Mouse (Mus musculus): ENCODE data around the gene Itgad. TPM values are rescaled to one million over a fixed set of nuclear protein-coding genes. Genes with fewer than 3 reads are reported as not detected.

Itgad gene
- polyA plus RNA-seq, 1 experiment from 2014 or later: not detected

DNA sequence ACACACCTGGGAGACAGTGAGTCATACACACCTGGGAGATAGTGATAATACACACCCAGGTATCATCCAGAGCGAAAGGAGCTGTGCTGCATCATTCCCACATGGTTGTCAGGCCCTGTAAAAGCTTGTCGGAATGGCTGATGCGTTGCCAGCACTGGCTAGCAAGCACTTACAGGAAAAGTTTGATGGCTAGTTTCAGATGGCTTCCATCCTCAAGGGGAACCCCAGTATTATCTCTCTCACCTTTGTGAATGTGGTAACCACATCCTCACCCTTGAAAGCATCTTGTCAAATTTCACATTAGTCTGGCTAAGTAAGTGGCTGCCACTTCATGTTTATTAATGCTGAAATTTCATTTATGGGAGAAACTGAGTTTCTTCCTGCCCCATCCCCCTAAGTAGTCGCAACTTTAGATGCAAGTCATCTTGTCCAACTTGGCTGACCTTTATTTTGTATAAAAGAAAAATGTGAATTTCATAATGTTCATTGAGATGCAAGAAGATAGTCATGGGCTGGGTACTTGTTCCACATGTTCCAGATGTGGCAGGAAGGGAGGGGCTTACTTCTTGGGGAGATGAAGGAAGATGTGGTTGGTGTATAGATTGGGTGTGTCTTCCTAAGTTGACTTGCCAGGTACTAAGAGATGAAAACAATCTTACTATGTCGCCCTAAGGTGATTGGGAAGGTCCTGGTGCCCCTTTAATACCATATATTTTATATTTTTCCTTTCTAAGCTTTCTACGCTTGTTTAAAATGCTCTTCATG lies 34.3 kb upstream of the Itgad start:
- DNase-seq (ENCODE audit: low spot score): no peak
- H3K27me3 ChIP-seq (ENCODE audit: control insufficient read depth, insufficient read depth, low read length): no peaks in the 10 kb centered on the region
- H3K36me3 ChIP-seq (ENCODE audit: control insufficient read depth, insufficient read depth, low read length): no peaks in the 10 kb centered on the region
- no peak overlapping the region for H3K9ac ChIP-seq (ENCODE audit: low read length)
- no peak for ATAC-seq (ENCODE audit: insufficient read depth, low FRiP score, low TSS enrichment)
- 86% methylated on average over 6 of the region's 6 CpGs for WGBS
- H3K9me3 ChIP-seq (ENCODE audit: control insufficient read depth, low read length): no peaks in the 10 kb centered on the region
- no peak overlapping the region for H3K4me3 ChIP-seq (ENCODE audit: low read depth, low read length)
- no peak overlapping the region for H3K4me2 ChIP-seq (ENCODE audit: low read depth)
- no peaks in the 10 kb centered on the region for H3K4me1 ChIP-seq (ENCODE audit: control insufficient read depth, insufficient read depth, low read length)
- H3K27ac ChIP-seq (ENCODE audit: low read depth, low read length): no peak overlapping the region

DNA sequence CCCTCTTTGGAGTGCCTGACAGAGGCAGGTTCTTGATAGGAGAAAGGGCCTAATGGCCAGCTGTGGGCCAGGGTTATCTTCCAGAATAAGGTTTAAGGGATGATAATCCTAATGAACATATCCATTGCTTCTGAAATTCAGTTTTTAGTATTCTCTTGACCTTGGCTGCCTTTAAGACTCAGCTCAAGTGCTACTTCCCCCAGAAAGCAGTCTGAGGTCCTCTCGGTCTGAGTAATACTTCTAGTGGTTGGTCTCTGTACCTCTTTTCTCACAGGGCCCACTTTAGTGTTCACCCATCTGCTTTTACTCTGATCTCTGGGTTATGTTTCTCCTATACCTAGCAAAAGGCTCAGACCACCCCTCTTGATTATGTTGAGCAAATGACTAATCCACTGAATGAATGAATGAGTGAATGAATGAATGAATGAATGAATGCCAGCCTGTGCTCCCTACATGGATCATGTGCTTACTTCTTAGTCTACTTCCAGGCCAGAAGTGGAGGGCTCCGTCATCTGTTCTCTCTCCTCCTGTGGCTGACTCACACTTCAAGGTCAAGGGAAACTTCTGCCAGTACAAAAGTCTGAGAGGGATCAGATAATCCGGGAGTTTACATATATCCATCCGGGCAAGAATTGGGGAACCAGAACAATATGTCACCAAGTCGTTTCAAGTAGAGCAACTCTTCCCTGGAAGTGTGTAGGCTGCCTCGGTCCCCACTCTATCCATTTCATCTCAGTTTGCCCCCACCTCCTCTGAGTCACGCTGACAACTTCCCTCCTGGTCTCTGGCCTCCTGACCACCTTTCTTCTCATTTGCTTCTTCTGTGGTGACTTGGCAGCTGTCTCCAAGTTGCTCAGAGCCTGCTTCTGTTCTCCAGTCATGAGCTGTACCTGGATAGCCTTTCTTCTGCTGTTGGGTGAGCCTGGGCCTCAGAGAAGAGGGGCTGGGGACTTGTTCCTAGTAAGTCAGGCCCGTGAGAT lies 25.1 kb upstream of the Itgad start, which contains the start of gene Itgax:
TSS of gene Itgax (plus strand) at position 807 of the 980 bp plus-strand sequence.
- ATAC-seq (ENCODE audit: insufficient read depth, low FRiP score, low TSS enrichment) (no peak), DNase-seq (ENCODE audit: low spot score) (no peak)
- Histone ChIP-seq H3K27ac (ENCODE audit: low read depth, low read length) (no peak within 1 kb of the TSS), H3K4me1 (ENCODE audit: control insufficient read depth, insufficient read depth, low read length) (no peaks in the 10 kb centered on the region), H3K4me3 (ENCODE audit: low read depth, low read length) (no peak within 1 kb of the TSS), H3K9ac (ENCODE audit: low read length) (no peak within 1 kb of the TSS), H3K9me3 (ENCODE audit: control insufficient read depth, low read length) (no peaks in the 10 kb centered on the region), H3K36me3 (ENCODE audit: control insufficient read depth, insufficient read depth, low read length) (no peaks in the 10 kb centered on the region), H3K4me2 (ENCODE audit: low read depth) (no peak within 1 kb of the TSS), H3K27me3 (ENCODE audit: control insufficient read depth, insufficient read depth, low read length) (no peaks in the 10 kb centered on the region)
- 89% methylated on average over 8 of the region's 8 CpGs for WGBS

DNA sequence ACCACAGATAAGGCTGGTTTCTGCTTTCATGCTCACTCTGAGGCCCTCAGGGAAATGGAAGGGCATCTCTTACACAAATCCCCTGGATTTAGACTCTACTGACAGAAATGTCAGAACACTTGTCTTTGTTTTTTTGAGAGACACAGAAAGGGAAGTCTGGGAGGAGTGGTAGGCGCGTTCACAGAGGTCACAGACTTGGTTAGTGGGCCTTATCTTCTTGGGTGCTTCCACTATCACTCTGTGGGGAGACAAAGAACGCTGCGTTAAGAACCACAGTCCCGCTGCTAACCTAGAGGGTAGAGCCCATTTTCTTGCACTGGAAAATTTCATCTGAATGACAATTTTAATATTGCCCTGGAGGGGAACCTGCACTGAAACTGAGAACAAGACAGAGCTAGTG lies 22.0 kb upstream of the Itgad start:
- DNase-seq (ENCODE audit: low spot score) (no peak), ATAC-seq (ENCODE audit: insufficient read depth, low FRiP score, low TSS enrichment) (no peak)
- H3K4me3 ChIP-seq (ENCODE audit: low read depth, low read length): no peak overlapping the region
- H3K9ac ChIP-seq (ENCODE audit: low read length): no peak overlapping the region
- no peaks in the 10 kb centered on the region for H3K36me3 ChIP-seq (ENCODE audit: control insufficient read depth, insufficient read depth, low read length)
- H3K4me1 ChIP-seq (ENCODE audit: control insufficient read depth, insufficient read depth, low read length): no peaks in the 10 kb centered on the region
- H3K27me3 ChIP-seq (ENCODE audit: control insufficient read depth, insufficient read depth, low read length): no peaks in the 10 kb centered on the region
- no peak overlapping the region for H3K27ac ChIP-seq (ENCODE audit: low read depth, low read length)
- no peak overlapping the region for H3K4me2 ChIP-seq (ENCODE audit: low read depth)
- no peaks in the 10 kb centered on the region for H3K9me3 ChIP-seq (ENCODE audit: control insufficient read depth, low read length)
- WGBS: 88% methylated on average over 5 of the region's 5 CpGs

DNA sequence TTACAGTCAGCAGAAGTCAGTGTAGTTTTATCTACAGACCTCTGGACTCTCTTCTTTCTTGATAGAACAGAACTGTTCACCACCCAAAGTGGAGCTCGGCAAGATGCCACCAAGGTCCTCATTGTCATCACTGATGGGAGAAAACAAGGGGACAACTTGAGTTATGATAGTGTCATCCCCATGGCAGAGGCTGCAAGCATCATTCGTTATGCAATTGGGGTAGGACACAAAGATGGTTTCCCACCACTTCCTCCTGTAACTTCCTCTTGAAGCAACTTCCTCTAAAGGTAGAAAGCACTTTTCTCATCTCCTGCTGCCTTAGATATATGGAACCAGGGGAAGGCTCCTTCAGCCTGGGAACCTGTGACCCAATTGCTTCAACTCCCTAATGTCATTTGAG lies 20.6 kb upstream of the Itgad start:
- no peaks in the 10 kb centered on the region for H3K36me3 ChIP-seq (ENCODE audit: control insufficient read depth, insufficient read depth, low read length)
- WGBS: 85% methylated on average over 2 of the region's 2 CpGs

DNA sequence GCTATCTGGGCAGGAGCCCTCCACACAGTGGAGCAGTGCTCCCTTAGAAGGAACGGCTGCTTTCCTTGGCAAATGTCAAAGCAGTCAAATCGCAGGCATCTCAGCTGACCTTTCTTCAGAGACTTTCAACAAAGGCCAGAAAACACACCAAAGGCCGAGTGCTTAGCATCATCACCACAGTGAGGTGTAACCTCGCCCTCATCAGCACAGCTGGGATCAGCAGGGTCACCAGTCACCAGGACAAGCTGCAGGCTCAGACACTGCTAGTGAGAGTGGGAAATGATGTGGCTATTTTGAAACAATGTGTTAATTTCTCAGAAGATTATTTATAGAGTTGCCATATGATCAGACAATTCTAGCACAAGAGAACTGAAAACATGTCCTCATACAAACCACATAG lies 17.2 kb upstream of the Itgad start:
- no peak overlapping the region for H3K4me3 ChIP-seq (ENCODE audit: low read depth, low read length)
- no peaks in the 10 kb centered on the region for H3K36me3 ChIP-seq (ENCODE audit: control insufficient read depth, insufficient read depth, low read length)
- WGBS: 45% methylated on average over 4 of the region's 4 CpGs
- H3K9ac ChIP-seq (ENCODE audit: low read length): no peak overlapping the region
- no peaks in the 10 kb centered on the region for H3K4me1 ChIP-seq (ENCODE audit: control insufficient read depth, insufficient read depth, low read length)
- H3K9me3 ChIP-seq (ENCODE audit: control insufficient read depth, low read length): no peaks in the 10 kb centered on the region
- H3K4me2 ChIP-seq (ENCODE audit: low read depth): no peak overlapping the region
- DNase-seq (ENCODE audit: low spot score): no peak
- H3K27ac ChIP-seq (ENCODE audit: low read depth, low read length): no peak overlapping the region
- no peak for ATAC-seq (ENCODE audit: insufficient read depth, low FRiP score, low TSS enrichment)
- no peaks in the 10 kb centered on the region for H3K27me3 ChIP-seq (ENCODE audit: control insufficient read depth, insufficient read depth, low read length)

More for the DNA sequence above, 20.6 kb upstream of the Itgad start:
- Histone ChIP-seq H3K4me2 (ENCODE audit: low read depth) (no peak overlapping the region), H3K27me3 (ENCODE audit: control insufficient read depth, insufficient read depth, low read length) (no peaks in the 10 kb centered on the region), H3K9ac (ENCODE audit: low read length) (no peak overlapping the region), H3K4me1 (ENCODE audit: control insufficient read depth, insufficient read depth, low read length) (no peaks in the 10 kb centered on the region), H3K9me3 (ENCODE audit: control insufficient read depth, low read length) (no peaks in the 10 kb centered on the region), H3K4me3 (ENCODE audit: low read depth, low read length) (no peak overlapping the region), H3K27ac (ENCODE audit: low read depth, low read length) (no peak overlapping the region)
- ATAC-seq (ENCODE audit: insufficient read depth, low FRiP score, low TSS enrichment) (no peak), DNase-seq (ENCODE audit: low spot score) (no peak)

DNA sequence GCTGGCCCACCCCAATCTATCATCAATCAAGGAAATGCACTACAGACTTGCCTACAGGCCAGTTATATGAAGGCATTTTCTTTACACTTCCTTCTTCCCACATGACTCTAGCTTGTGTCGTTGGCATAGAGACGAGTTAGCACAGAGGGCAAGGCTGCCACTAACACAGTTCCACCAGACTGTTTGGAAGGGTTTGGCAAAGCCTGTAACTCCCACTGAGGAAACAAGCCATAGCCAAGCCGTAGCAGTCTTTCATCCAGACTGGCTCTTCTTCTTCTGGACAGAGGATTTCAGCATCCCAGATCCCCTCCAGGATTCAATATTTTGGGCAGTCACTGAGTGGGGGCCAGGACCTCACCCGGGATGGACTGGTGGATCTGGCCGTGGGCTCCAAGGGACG lies 14.6 kb upstream of the Itgad start:
- no peak overlapping the region for H3K9ac ChIP-seq (ENCODE audit: low read length)
- no peaks in the 10 kb centered on the region for H3K9me3 ChIP-seq (ENCODE audit: control insufficient read depth, low read length)
- H3K27me3 ChIP-seq (ENCODE audit: control insufficient read depth, insufficient read depth, low read length): no peaks in the 10 kb centered on the region
- DNase-seq (ENCODE audit: low spot score): no peak
- 91% methylated on average over 6 of the region's 6 CpGs for WGBS
- no peaks in the 10 kb centered on the region for H3K36me3 ChIP-seq (ENCODE audit: control insufficient read depth, insufficient read depth, low read length)
- no peaks in the 10 kb centered on the region for H3K4me1 ChIP-seq (ENCODE audit: control insufficient read depth, insufficient read depth, low read length)
- H3K4me3 ChIP-seq (ENCODE audit: low read depth, low read length): no peak overlapping the region
- no peak for ATAC-seq (ENCODE audit: insufficient read depth, low FRiP score, low TSS enrichment)
- H3K4me2 ChIP-seq (ENCODE audit: low read depth): no peak overlapping the region
- H3K27ac ChIP-seq (ENCODE audit: low read depth, low read length): no peak overlapping the region

DNA sequence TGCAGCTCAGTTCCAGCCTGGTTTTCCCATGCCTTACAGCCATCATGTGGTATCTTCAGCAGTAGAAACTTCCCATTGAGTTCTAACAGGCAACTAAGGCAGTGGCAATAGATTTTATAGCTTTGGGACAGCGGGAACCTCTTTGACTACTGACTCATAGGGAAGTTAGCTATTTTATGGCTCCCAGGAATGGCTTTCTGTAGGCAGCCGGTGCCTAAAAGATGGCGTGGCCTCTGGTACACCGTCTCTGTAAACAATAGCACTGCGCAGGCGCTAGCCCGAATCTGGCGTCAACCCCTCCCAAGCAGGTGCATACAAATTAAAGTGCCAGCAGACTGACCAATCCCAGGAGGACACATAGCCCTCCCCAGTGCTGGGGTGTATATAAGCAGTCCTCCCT lies 3.2 kb upstream of the Itgad start:
- H3K4me3 ChIP-seq (ENCODE audit: low read depth, low read length): no peak overlapping the region
- no peak for DNase-seq (ENCODE audit: low spot score)
- H3K27ac ChIP-seq (ENCODE audit: low read depth, low read length): no peak overlapping the region
- no peaks in the 10 kb centered on the region for H3K27me3 ChIP-seq (ENCODE audit: control insufficient read depth, insufficient read depth, low read length)
- no peak overlapping the region for H3K4me2 ChIP-seq (ENCODE audit: low read depth)
- H3K9ac ChIP-seq (ENCODE audit: low read length): no peak overlapping the region
- H3K36me3 ChIP-seq (ENCODE audit: control insufficient read depth, insufficient read depth, low read length): no peaks in the 10 kb centered on the region
- H3K4me1 ChIP-seq (ENCODE audit: control insufficient read depth, insufficient read depth, low read length): no peaks in the 10 kb centered on the region
- H3K9me3 ChIP-seq (ENCODE audit: control insufficient read depth, low read length): no peaks in the 10 kb centered on the region
- WGBS: 60% methylated on average over 8 of the region's 8 CpGs
- ATAC-seq (ENCODE audit: insufficient read depth, low FRiP score, low TSS enrichment): no peak

DNA sequence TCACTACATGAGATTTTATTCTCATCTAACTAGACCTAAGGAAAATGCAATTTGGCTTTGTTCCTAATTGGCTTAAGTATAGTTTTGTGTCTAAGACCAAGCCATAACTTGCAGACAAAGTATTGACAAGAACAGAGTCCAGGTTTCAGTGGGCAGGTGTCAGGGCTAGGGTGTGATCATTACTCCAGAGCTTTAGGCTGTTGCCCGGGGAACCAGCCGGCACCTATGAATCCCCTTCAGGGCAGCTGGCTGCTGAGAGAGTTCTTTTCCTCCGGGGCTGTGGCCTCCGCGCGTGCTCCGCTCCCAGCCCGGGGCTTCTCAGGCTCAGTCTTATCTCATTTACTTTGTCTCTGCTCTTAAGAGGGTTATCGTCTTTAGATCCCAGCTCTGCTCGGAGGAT lies 748 bp downstream of the Itgad start:
- H3K27me3 ChIP-seq (ENCODE audit: control insufficient read depth, insufficient read depth, low read length): no peaks in the 10 kb centered on the region
- no peak overlapping the region for H3K4me2 ChIP-seq (ENCODE audit: low read depth)
- no peak for DNase-seq (ENCODE audit: low spot score)
- no peaks in the 10 kb centered on the region for H3K9me3 ChIP-seq (ENCODE audit: control insufficient read depth, low read length)
- H3K9ac ChIP-seq (ENCODE audit: low read length): no peak overlapping the region
- 86% methylated on average over 10 of the region's 10 CpGs for WGBS
- H3K36me3 ChIP-seq (ENCODE audit: control insufficient read depth, insufficient read depth, low read length): no peaks in the 10 kb centered on the region
- H3K4me3 ChIP-seq (ENCODE audit: low read depth, low read length): no peak overlapping the region
- no peak for ATAC-seq (ENCODE audit: insufficient read depth, low FRiP score, low TSS enrichment)
- no peaks in the 10 kb centered on the region for H3K4me1 ChIP-seq (ENCODE audit: control insufficient read depth, insufficient read depth, low read length)
- H3K27ac ChIP-seq (ENCODE audit: low read depth, low read length): no peak overlapping the region

All from neural tube, embryonic 11.5 days (tissue).